Mouse (Mus musculus): ENCODE measurements around the gene Iqsec1. TPM values are rescaled to one million over a fixed set of nuclear protein-coding genes. Genes with fewer than 3 reads are reported as not detected.

Gene Iqsec1
- polyA plus RNA-seq, 1 experiment from 2014 or later, result 5.1 TPM

DNA sequence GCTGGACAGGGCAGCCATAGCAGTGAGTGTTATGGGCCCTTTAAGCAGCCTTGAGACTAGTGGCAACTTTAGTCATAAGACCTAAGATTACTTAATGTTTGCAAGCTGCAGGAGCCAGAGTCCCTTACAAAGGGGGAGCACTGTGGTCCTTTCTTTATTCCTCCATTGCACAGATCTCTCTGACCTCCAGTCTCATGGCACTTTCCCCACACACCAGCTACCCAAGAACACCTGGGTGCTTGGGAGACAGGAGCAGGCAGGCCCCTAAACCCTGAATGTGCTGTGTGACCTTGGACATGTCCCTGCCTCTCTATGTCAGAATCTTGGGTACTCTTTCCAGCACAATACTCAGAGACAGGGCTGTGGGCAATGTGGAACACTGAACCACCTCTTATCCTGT is 253.7 kb downstream of the Iqsec1 start:
- no peak for ATAC-seq (ENCODE audit: low FRiP score, low TSS enrichment)
- Histone ChIP-seq H3K36me3 (ENCODE audit: control insufficient read depth, insufficient read depth, low read length) (no peaks in the 10 kb centered on the region), H3K27ac (replicated peaks) (no peak overlapping the region), H3K9me3 (ENCODE audit: control insufficient read depth, low read length) (no peaks in the 10 kb centered on the region), H3K4me3 (ENCODE audit: low read depth, low read length) (no peak overlapping the region), H3K4me1 (replicated peaks; ENCODE audit: control insufficient read depth, insufficient read depth) (peaks cover 5% of the 10 kb centered on the region; the same call in 1 of the 2 replicates), H3K4me2 (replicated peaks; ENCODE audit: low read depth) (no peak overlapping the region), H3K9ac (ENCODE audit: low read length) (no peak overlapping the region), H3K27me3 (ENCODE audit: control insufficient read depth, insufficient read depth, low read length) (no peaks in the 10 kb centered on the region)
- no peak for TF ChIP-seq EP300 (optimal IDR thresholded peaks at IDR 0.05)
- TF ChIP-seq CTCF (IDR thresholded peaks at IDR 0.05; ENCODE audit: low read depth), result no peak
- no peak for DNase-seq (ENCODE audit: low spot score)

DNA sequence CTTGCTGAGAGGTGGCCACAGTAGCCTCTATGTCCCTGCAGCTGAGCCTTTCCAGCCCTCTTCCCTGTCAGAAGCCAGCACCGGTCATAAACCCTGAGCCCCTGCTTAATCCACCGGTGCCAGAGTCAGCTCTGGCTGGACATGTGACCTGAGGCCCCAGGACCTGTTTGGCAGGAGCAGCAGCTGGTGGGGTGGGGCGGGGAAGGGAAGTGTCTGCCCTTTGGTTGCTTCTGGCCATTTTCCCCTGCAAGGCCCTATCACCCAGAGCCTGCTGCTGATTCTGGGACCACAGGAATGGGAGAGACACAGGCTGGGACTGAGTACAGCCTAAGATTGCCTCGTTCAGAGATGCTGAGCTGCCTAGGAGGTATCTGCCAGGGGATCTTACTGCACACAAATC is 257.2 kb downstream of the Iqsec1 start:
- WGBS, result 26% methylated on average over 4 of the region's 4 CpGs
- ATAC-seq (ENCODE audit: low FRiP score, low TSS enrichment) (peak; percentile 36), DNase-seq (ENCODE audit: low spot score) (peak; percentile 80)
- H3K27me3 ChIP-seq (ENCODE audit: control insufficient read depth, insufficient read depth, low read length), result no peaks in the 10 kb centered on the region
- no peak overlapping the region for H3K9ac ChIP-seq (ENCODE audit: low read length)
- H3K4me3 ChIP-seq (ENCODE audit: low read depth, low read length), result no peak overlapping the region
- no peaks in the 10 kb centered on the region for H3K36me3 ChIP-seq (ENCODE audit: control insufficient read depth, insufficient read depth, low read length)
- no peak for TF ChIP-seq CTCF (IDR thresholded peaks at IDR 0.05; ENCODE audit: low read depth)
- no peak for TF ChIP-seq EP300 (optimal IDR thresholded peaks at IDR 0.05)
- no peak overlapping the region for H3K27ac ChIP-seq (replicated peaks)
- H3K4me1 ChIP-seq (replicated peaks; ENCODE audit: control insufficient read depth, insufficient read depth), result peaks cover 6% of the 10 kb centered on the region; the same call in 1 of the 2 replicates
- H3K9me3 ChIP-seq (ENCODE audit: control insufficient read depth, low read length), result no peaks in the 10 kb centered on the region
- no peak overlapping the region for H3K4me2 ChIP-seq (replicated peaks; ENCODE audit: low read depth)

DNA sequence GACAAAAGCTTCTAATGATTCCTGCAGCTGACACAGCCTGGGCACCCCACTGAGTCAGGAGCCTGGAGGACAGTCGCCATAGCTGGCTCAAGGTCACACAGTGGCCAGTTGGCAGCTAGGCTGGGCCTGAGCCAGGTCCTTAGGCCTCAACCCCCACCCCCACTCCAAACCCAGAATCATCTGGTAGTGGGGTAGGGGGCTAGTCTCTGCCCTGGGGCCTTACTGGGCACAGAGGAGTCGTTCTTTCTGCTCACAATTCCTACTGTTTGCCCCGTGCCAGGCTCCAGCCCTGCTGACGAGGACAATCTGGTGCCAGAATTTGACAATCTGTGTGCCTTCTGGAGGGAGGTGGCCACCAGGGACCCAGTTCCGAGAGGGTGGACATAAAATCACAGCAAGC is 258.7 kb downstream of the Iqsec1 start:
- Histone ChIP-seq H3K36me3 (ENCODE audit: control insufficient read depth, insufficient read depth, low read length) (no peaks in the 10 kb centered on the region), H3K27me3 (ENCODE audit: control insufficient read depth, insufficient read depth, low read length) (no peaks in the 10 kb centered on the region), H3K9ac (ENCODE audit: low read length) (no peak overlapping the region), H3K4me3 (ENCODE audit: low read depth, low read length) (no peak overlapping the region), H3K4me2 (replicated peaks; ENCODE audit: low read depth) (no peak overlapping the region), H3K9me3 (ENCODE audit: control insufficient read depth, low read length) (no peaks in the 10 kb centered on the region), H3K4me1 (replicated peaks; ENCODE audit: control insufficient read depth, insufficient read depth) (0 out of 2 replicates have a peak, but pooled peaks cover 4% of the 10 kb centered on the region), H3K27ac (replicated peaks) (peak overlapping the region; percentile 74)
- no peak for TF ChIP-seq CTCF (IDR thresholded peaks at IDR 0.05; ENCODE audit: low read depth)
- no peak for TF ChIP-seq EP300 (optimal IDR thresholded peaks at IDR 0.05)
- WGBS, result 74% methylated on average over 5 of the region's 5 CpGs
- no peak for DNase-seq (ENCODE audit: low spot score)
- ATAC-seq (ENCODE audit: low FRiP score, low TSS enrichment), result no peak

DNA sequence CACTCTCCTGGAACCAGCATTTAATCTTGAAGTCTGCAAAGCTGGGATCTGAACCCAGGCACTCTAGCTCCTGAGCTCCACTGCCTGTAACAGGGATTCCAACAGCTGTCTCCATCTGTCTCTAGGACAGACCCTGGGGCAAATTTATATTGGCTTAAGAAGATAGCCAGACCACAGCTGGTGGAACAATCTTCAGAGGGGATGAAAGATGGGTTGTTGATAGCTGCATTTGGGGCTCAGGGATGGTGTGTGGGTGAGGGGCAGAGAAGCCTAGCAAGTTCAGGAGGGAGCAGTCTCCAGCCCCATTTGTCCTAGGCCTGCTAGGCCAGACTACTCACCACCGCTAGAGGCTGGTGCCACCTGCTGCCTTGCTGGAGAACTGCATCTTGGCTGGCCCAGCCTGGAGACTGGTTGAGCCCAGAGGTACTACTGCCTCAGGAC is 260.0 kb downstream of the Iqsec1 start:
- ATAC-seq (ENCODE audit: low FRiP score, low TSS enrichment) (peak; percentile 90), DNase-seq (ENCODE audit: low spot score) (peak; percentile 89)

DNA sequence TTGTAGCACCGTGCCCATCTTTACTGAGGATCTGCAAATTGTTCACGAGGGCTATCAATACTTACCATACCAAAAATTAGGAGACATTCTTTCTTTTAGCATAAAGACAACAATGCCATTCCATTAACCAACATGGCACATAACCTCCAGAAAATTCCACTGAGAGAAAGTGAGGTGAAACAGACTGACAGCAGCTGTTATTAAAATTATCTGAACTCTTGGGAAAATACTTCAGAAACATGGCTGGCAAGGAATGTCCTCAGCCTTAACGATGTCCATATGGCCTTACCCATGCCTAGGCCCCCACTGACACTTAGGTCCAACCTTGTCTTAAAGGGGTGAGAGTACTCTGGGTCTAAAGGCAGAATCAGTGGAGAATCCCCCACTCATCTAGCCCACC is 260.7 kb downstream of the Iqsec1 start:
- no peak for ATAC-seq (ENCODE audit: low FRiP score, low TSS enrichment)
- no peak overlapping the region for H3K4me2 ChIP-seq (replicated peaks; ENCODE audit: low read depth)
- no peaks in the 10 kb centered on the region for H3K9me3 ChIP-seq (ENCODE audit: control insufficient read depth, low read length)
- H3K4me3 ChIP-seq (ENCODE audit: low read depth, low read length), result no peak overlapping the region
- no peak for DNase-seq (ENCODE audit: low spot score)
- H3K36me3 ChIP-seq (ENCODE audit: control insufficient read depth, insufficient read depth, low read length), result no peaks in the 10 kb centered on the region
- H3K27me3 ChIP-seq (ENCODE audit: control insufficient read depth, insufficient read depth, low read length), result no peaks in the 10 kb centered on the region
- H3K4me1 ChIP-seq (replicated peaks; ENCODE audit: control insufficient read depth, insufficient read depth), result 0 out of 2 replicates have a peak, but pooled peaks cover 4% of the 10 kb centered on the region
- WGBS, result 78% methylated on average over 3 of the region's 3 CpGs
- no peak for TF ChIP-seq CTCF (IDR thresholded peaks at IDR 0.05; ENCODE audit: low read depth)
- no peak for TF ChIP-seq EP300 (optimal IDR thresholded peaks at IDR 0.05)
- no peak overlapping the region for H3K9ac ChIP-seq (ENCODE audit: low read length)
- no peak overlapping the region for H3K27ac ChIP-seq (replicated peaks)

More for the DNA sequence above, 260.0 kb downstream of the Iqsec1 start:
- Histone ChIP-seq H3K9me3 (ENCODE audit: control insufficient read depth, low read length) (no peaks in the 10 kb centered on the region), H3K27me3 (ENCODE audit: control insufficient read depth, insufficient read depth, low read length) (no peaks in the 10 kb centered on the region), H3K36me3 (ENCODE audit: control insufficient read depth, insufficient read depth, low read length) (no peaks in the 10 kb centered on the region), H3K4me2 (replicated peaks; ENCODE audit: low read depth) (no peak overlapping the region), H3K27ac (replicated peaks) (no peak overlapping the region; the same call in 1 of the 2 replicates), H3K4me1 (replicated peaks; ENCODE audit: control insufficient read depth, insufficient read depth) (0 out of 2 replicates have a peak, but pooled peaks cover 4% of the 10 kb centered on the region), H3K9ac (ENCODE audit: low read length) (no peak overlapping the region), H3K4me3 (ENCODE audit: low read depth, low read length) (no peak overlapping the region)
- 0% methylated on average over 1 of the region's 1 CpGs for WGBS
- TF ChIP-seq CTCF (IDR thresholded peaks at IDR 0.05; ENCODE audit: low read depth), result peak; percentile 99
- TF ChIP-seq EP300 (optimal IDR thresholded peaks at IDR 0.05), result no peak

DNA sequence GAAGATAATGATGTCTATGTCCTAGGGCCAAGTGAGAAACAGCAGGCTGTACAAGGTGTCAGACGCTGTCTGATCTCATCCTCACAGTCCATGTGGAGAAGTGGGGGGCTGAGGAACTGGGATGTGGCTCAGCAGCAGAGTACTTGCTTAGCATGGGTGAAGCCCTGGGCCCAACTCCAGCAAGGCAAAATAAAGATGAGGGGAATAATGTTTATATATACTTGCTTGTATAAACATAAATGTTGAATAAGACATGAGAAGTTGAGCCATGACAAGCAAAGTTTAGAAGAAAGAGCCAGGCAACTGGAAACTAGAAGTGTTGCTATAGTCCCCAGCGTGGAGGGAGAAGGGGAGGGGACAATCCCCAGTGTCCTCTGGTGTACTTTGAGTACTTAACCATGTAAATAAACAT is 261.8 kb downstream of the Iqsec1 start:
- Histone ChIP-seq H3K9me3 (ENCODE audit: control insufficient read depth, low read length) (no peaks in the 10 kb centered on the region), H3K4me1 (replicated peaks; ENCODE audit: control insufficient read depth, insufficient read depth) (0 out of 2 replicates have a peak, but pooled peaks cover 4% of the 10 kb centered on the region), H3K4me2 (replicated peaks; ENCODE audit: low read depth) (no peak overlapping the region), H3K4me3 (ENCODE audit: low read depth, low read length) (no peak overlapping the region), H3K27ac (replicated peaks) (0 out of 2 replicates have a peak overlapping the region, but pooled peaks have one; percentile 30), H3K36me3 (ENCODE audit: control insufficient read depth, insufficient read depth, low read length) (no peaks in the 10 kb centered on the region), H3K9ac (ENCODE audit: low read length) (no peak overlapping the region), H3K27me3 (ENCODE audit: control insufficient read depth, insufficient read depth, low read length) (no peaks in the 10 kb centered on the region)
- no peak for ATAC-seq (ENCODE audit: low FRiP score, low TSS enrichment)
- 44% methylated on average over 2 of the region's 2 CpGs for WGBS
- DNase-seq (ENCODE audit: low spot score), result no peak
- TF ChIP-seq CTCF (IDR thresholded peaks at IDR 0.05; ENCODE audit: low read depth), result no peak
- TF ChIP-seq EP300 (optimal IDR thresholded peaks at IDR 0.05), result no peak

All from stomach, postnatal 0 days (tissue).